Mouse (Mus musculus) myocyte (in vitro differentiated cells): ENCODE measurements around the gene C1ql1.

Source experiments
- E2F4 ChIP-seq: IDR thresholded peaks from one replicate; pipeline ENCODE4 v1.6.1; 2011; ENCODE audit warnings: mild to moderate bottlenecking, control low read depth, moderate library complexity; ENCODE audit not compliant: insufficient read depth
- MYOG ChIP-seq, 3 experiments: IDR thresholded peaks; one replicate each; pipeline ENCODE4 v1.6.1; 2011; ENCODE audit warnings: control low read depth in 2 of 3, low read depth in 2 of 3, mild to moderate bottlenecking in 2 of 3; ENCODE audit not compliant: insufficient read length in 2 of 3, control insufficient read depth in 1 of 3, insufficient read depth in 1 of 3
- POLR2A ChIP-seq: IDR thresholded peaks from one replicate; pipeline ENCODE4 v1.6.1; 2011; ENCODE audit warnings: low read depth, mild to moderate bottlenecking, control low read depth, moderate library complexity; ENCODE audit not compliant: insufficient read length
- TCF3 ChIP-seq: IDR thresholded peaks from one replicate; pipeline ENCODE4 v1.6.1; 2011; ENCODE audit warnings: low read depth, control low read depth; ENCODE audit not compliant: insufficient read length

GRCm38 (mm10) chr11:102921491-102921890 lies 25.0 kb downstream of the C1ql1 start:
- TF ChIP-seq MYOG (IDR thresholded peaks at IDR 0.05; ENCODE audit: control insufficient read depth in 1 of 3, insufficient read depth in 1 of 3, insufficient read length in 2 of 3, low read depth in 2 of 3) (no peak), POLR2A (no peak), TCF3 (no peak), E2F4 (no peak)
